Mouse (Mus musculus) heart, postnatal 0 days (tissue): ENCODE data around the gene Olfr1047. TPM values are rescaled to one million over a fixed set of nuclear protein-coding genes. Genes with fewer than 3 reads are reported as not detected.
"Not testable (repeated sequence)": the region's sequence is repeated elsewhere in the genome, so short reads cannot be mapped to it uniquely, and the experiment has no call there.

Source experiments
- ATAC-seq: fragments of 200-750 bp; cut with Nextera tagmentation; 2 replicates; pipeline ENCODE4 v1.8.0; 2017; ENCODE audit warnings: low read depth, moderate number of reproducible peaks, moderate library complexity; ENCODE audit not compliant: insufficient read depth
- DNase-seq: peaks from one replicate; pipeline ENCODE4 v3.0.0-alpha.2; 2016; ENCODE audit warnings: low spot score
- H3K27ac ChIP-seq: fragments of 300-500 bp; sonication (generic); 2 replicates; pipeline ENCODE4 v1.5.1; 2014; ENCODE audit warnings: low read depth, mild to moderate bottlenecking
- H3K27me3 ChIP-seq: fragments of 300-500 bp; sonication (generic); 2 replicates; pipeline ENCODE4 v1.6.1; 2014; ENCODE audit warnings: low read length, mixed read lengths; ENCODE audit not compliant: control insufficient read depth, insufficient read depth
- H3K36me3 ChIP-seq: fragments of 300-500 bp; sonication (generic); replicated peaks from 2 replicates; pipeline ENCODE4 v1.6.1; 2014; ENCODE audit warnings: low read length, mixed read lengths; ENCODE audit not compliant: control insufficient read depth, insufficient read depth
- H3K4me1 ChIP-seq: fragments of 300-500 bp; sonication (generic); 2 replicates; pipeline ENCODE4 v1.6.1; 2014; ENCODE audit warnings: antibody characterized with exemption; ENCODE audit not compliant: control insufficient read depth, insufficient read depth
- H3K4me2 ChIP-seq: fragments of 300-500 bp; sonication (generic); 2 replicates; pipeline ENCODE4 v1.6.1; 2014; ENCODE audit warnings: low read depth, mild to moderate bottlenecking, low read length, moderate library complexity
- H3K4me3 ChIP-seq: fragments of 300-500 bp; sonication (generic); 2 replicates; pipeline ENCODE4 v1.5.1; 2014; ENCODE audit warnings: low read depth, low read length
- H3K9ac ChIP-seq: fragments of 300-500 bp; sonication (generic); replicated peaks from 2 replicates; pipeline ENCODE4 v1.6.1; 2014; ENCODE audit warnings: low read depth, low read length, mixed read lengths
- H3K9me3 ChIP-seq: fragments of 300-500 bp; sonication (generic); replicated peaks from 2 replicates; pipeline ENCODE4 v1.6.1; 2016; ENCODE audit warnings: low read length; ENCODE audit not compliant: control insufficient read depth
- CTCF ChIP-seq: IDR thresholded peaks from 2 replicates; pipeline ENCODE4 v1.5.1; 2016; ENCODE audit warnings: antibody characterized with exemption, control low read depth, low read depth
- EP300 ChIP-seq: IDR thresholded peaks from 2 replicates; pipeline ENCODE4 v1.6.1; 2016; ENCODE audit warnings: antibody characterized with exemption, low read depth
- WGBS: fragments of 180-500 bp; shearing (Covaris S2); extraction: QIAGEN DNeasy Blood & Tissue Kit; methylation state at CpG from one replicate; pipeline ENCODE4 v1.1.7; 2014; 5-methylcytosine and 5-hydroxymethylcytosine counted together
- polyA plus RNA-seq: library from polyadenylated mRNA; unstranded; fragments of >200 nt; fragmentation: Nextera tagmentation; extraction: Ambion mirVana; gene quantifications from 2 replicates; pipeline ENCODE4 v1.2.1, GENCODE M21; 2015
- total RNA-seq: library from RNA; depleted of rRNA; stranded (reverse); fragments of >200 nt; gene quantifications from 2 replicates; pipeline ENCODE4 v1.2.3, GENCODE M21; 2014; ENCODE audit warnings: low replicate concordance; rRNA removed

Gene Olfr1047
- total RNA-seq (not detected in 2 replicates), polyA plus RNA-seq (not detected in 2 replicates)

DNA sequence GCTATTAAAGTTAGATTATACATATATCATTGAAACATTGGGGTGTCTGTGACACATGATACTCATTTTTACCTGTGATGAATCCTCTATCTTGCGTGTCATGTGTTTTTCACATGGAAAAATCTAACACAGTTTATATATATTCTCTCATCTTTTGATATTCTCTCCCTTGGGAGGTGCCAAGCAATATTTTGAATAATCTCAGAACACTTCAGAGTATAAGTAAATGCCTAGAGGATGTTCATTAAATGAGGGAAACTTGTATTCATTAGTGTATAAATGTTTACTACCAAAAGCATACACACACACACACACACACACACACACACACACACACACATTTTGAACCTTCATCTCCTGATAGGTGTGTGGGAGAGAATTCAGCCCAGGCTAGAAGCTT, at the start of gene Olfr1047:
Gene Olfr1047, minus strand, starts transcription at position 101 of the 400 bp plus-strand sequence.
- DNase-seq: no peak
- no peak for TF ChIP-seq CTCF
- no peak for TF ChIP-seq EP300
- H3K36me3 ChIP-seq: no peaks in the 10 kb centered on the region
- no peak within 1 kb of the TSS for H3K9ac ChIP-seq
- no peak within 1 kb of the TSS for H3K4me3 ChIP-seq
- H3K4me2 ChIP-seq: no peak within 1 kb of the TSS
- H3K9me3 ChIP-seq: no peaks in the 10 kb centered on the region
- no peaks in the 10 kb centered on the region for H3K4me1 ChIP-seq
- WGBS: 81% methylated on average over 1 of the region's 1 CpGs
- ATAC-seq: no peak
- H3K27ac ChIP-seq: no peak within 1 kb of the TSS
- H3K27me3 ChIP-seq: no peaks in the 10 kb centered on the region

GRCm38 (mm10) chr2:86278988-86279387, 47.8 kb upstream of the Olfr1047 start, which contains the start of gene Olfr1051:
Olfr1051 (minus strand) TSS chr2:86279088.
- DNase-seq, H3K27ac ChIP-seq, ATAC-seq, H3K36me3 ChIP-seq, H3K9ac ChIP-seq, H3K4me2 ChIP-seq, H3K4me3 ChIP-seq, H3K9me3 ChIP-seq, H3K27me3 ChIP-seq, H3K4me1 ChIP-seq: not testable (repeated sequence)

GRCm38 (mm10) chr2:86258228-86258627, 27.0 kb upstream of the Olfr1047 start, which contains the start of gene Olfr1049:
Olfr1049 (minus strand) TSS chr2:86258328.
- H3K9me3 ChIP-seq, H3K27me3 ChIP-seq, DNase-seq, H3K4me2 ChIP-seq, H3K9ac ChIP-seq, ATAC-seq, H3K36me3 ChIP-seq, H3K4me1 ChIP-seq, H3K4me3 ChIP-seq, H3K27ac ChIP-seq: not testable (repeated sequence)

GRCm38 (mm10) chr2:86240189-86240588, 9.0 kb upstream of the Olfr1047 start, which contains the start of gene Olfr1048:
Olfr1048 (minus strand) TSS chr2:86240289.
- Histone ChIP-seq H3K9ac (no peak within 1 kb of the TSS), H3K27me3 (no peaks in the 10 kb centered on the region), H3K27ac (no peak within 1 kb of the TSS), H3K4me1 (no peaks in the 10 kb centered on the region), H3K4me2 (no peak within 1 kb of the TSS), H3K4me3 (no peak within 1 kb of the TSS), H3K9me3 (no peaks in the 10 kb centered on the region), H3K36me3 (no peaks in the 10 kb centered on the region)
- ATAC-seq (no peak), DNase-seq (no peak)
- TF ChIP-seq CTCF (no peak), EP300 (no peak)

GRCm38 (mm10) chr2:86219214-86219613, 12.0 kb downstream of the Olfr1047 start, which contains the start of gene Olfr1046:
Olfr1046 (minus strand) TSS chr2:86219314.
- Histone ChIP-seq H3K4me1 (no peaks in the 10 kb centered on the region), H3K36me3 (no peaks in the 10 kb centered on the region), H3K9ac (no peak within 1 kb of the TSS), H3K4me2 (no peak within 1 kb of the TSS), H3K27me3 (no peaks in the 10 kb centered on the region), H3K9me3 (no peaks in the 10 kb centered on the region), H3K4me3 (no peak within 1 kb of the TSS), H3K27ac (no peak within 1 kb of the TSS)
- TF ChIP-seq CTCF (no peak), EP300 (no peak)
- ATAC-seq: no peak
- DNase-seq: no peak
- 58% methylated on average over 2 of the region's 2 CpGs for WGBS

GRCm38 (mm10) chr2:86202909-86203308, 28.3 kb downstream of the Olfr1047 start, which contains the start of gene Olfr1045:
Olfr1045 (minus strand) TSS chr2:86203009.
- Histone ChIP-seq H3K4me3 (no peak within 1 kb of the TSS), H3K9me3 (no peaks in the 10 kb centered on the region), H3K4me1 (no peaks in the 10 kb centered on the region), H3K27ac (no peak within 1 kb of the TSS), H3K36me3 (no peaks in the 10 kb centered on the region), H3K4me2 (no peak within 1 kb of the TSS), H3K9ac (no peak within 1 kb of the TSS), H3K27me3 (no peaks in the 10 kb centered on the region)
- no peak for TF ChIP-seq CTCF
- TF ChIP-seq EP300: no peak
- DNase-seq: no peak
- no peak for ATAC-seq
